Mouse (Mus musculus): ENCODE results near the gene Amotl1.
"Not testable (repeated sequence)": the region's sequence is repeated elsewhere in the genome, so short reads cannot be mapped to it uniquely, and the experiment has no call there.

The Amotl1 gene

GRCm38 (mm10) chr9:14644956-14645355 lies at the start of gene Amotl1:
Gene Amotl1, minus strand, starts transcription at chr9:14645056.
- no peak for DNase-seq

GRCm38 (mm10) chr9:14689376-14690108 lies 44.7 kb upstream of the Amotl1 start:
- no peak for DNase-seq

GRCm38 (mm10) chr9:14684363-14684762 lies 39.5 kb upstream of the Amotl1 start:
- DNase-seq = no peak

DNA sequence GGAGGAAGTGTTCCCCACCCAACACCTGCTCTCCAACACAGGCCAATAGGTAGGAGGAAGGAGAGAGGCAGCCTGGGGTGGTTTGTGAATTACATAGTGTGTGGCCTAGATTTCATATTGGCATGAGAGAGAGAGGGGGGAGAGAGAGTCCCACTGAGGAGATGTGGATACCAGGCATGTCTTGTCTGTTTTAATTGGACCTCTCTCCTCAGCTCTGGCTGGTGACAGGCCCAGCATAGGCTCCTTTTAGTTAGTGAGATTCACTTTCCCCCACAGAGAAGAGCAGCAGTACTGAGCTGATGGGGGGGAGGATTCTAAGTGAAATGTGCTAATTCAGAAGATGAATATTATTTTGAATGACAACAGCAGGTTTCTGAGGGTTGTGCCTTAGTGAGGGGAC lies 37.9 kb upstream of the Amotl1 start:
- DNase-seq = no peak

- no peak for DNase-seq
These were observed 35.7 kb upstream of the Amotl1 start for GRCm38 (mm10) chr9:14680584-14680983.

DNA sequence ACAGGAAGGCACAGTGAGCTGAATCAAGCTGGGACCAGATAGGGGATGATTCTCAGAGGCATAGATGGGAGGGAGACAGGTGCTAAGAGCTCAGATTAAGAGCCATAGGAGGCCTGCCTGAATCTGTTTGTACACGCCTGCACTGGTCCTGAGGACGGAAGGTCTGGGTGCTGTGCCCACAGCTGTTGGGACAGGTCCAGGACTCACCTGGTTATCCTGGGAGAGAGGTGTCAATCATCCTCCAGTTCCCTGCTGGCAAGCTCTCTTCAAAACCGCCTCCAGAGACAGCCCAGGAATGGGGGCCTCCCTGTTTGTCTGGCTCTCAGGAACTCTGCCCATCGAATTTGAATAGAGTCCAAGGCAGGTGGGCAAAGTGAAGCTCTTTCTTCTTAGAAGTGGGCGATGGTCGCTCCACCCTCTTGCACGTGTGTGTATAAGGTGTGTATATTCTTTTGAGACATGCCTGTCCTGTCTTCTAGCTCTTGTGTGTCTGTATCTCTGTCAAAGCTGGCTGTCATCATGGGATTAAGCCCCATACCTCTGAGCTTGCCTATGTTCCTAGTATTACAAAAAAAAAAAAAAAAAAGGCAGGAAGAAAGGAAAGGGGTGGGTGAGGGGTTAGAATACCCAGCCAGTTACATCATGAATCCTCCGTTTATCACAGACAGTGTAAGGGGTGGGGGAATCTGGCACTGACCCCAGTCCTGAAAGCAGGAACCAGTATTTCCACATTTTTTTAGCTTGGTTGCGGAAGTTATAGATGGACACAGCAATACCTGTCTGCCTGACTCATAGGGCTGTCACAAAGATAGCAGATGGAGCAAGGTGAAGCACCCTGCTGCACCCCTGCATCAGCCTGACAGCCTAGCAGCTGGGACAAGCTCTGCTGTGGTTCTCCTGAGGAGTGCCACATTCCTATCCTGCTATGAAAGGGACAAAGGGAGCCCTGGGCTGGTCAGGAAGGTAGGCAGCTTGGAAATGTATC lies 31.1 kb upstream of the Amotl1 start:
- DNase-seq = no peak

GRCm38 (mm10) chr9:14674506-14674905 lies 29.6 kb upstream of the Amotl1 start:
- DNase-seq = no peak

DNA sequence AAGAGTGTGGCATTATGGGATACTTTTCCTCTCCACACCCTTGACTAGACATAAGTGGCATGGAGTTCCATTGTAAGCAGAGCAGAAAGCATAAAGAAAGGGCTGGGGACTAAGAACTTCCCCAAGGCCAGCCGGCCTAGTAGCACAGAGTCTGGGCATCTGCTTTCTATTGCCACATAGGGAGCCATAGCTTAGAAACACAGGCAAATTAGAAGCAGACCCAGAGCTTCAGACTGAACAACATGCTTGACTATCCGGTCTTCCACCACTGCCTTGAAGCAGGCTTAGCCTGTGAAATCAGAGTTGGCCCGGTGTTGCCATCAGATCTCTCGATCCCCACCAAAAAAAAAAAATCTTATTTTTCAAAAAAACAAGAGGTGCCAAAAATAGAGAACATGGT lies 28.3 kb upstream of the Amotl1 start:
- no peak for DNase-seq

DNA sequence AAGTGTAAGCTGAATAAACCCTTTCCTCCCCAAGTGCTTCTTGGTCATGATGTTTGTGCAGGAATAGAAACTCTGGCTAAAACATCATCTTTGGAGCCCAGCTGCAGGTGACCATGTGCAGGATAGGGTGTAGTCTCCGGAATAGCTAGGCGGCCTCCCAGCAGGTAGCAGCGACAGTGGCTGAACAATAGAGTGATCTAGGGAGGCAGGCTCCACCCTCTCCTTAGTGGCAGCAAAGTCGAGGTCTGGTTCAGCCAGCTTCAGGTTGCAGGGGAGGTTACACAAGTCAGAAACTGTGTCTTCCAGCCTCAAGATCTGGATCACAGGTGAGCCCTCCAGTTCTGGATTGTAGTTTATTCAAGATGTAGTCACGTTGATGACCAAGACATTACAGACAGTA lies 27.1 kb upstream of the Amotl1 start:
- DNase-seq = not testable (repeated sequence)

DNA sequence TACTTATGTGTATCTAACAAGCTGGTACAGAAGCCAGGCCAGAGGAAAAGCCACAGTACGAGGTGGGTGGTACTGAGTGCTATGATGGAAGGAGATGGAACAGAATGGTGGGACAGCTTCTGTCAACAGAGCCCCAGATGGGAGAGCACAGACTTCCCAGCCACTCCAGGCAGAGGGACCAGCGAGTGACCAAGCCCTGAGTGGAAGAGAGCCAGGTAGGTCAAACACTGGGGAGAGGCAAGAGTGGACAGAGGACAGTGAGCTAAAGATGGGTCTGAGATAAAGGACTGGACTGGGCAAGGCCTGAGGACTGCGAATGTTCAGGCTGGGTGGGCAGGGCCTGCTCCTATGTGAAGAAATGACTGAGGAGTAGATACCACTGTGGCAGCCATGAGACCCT lies 23.5 kb upstream of the Amotl1 start:
- DNase-seq = peak; percentile 25 to 27

DNA sequence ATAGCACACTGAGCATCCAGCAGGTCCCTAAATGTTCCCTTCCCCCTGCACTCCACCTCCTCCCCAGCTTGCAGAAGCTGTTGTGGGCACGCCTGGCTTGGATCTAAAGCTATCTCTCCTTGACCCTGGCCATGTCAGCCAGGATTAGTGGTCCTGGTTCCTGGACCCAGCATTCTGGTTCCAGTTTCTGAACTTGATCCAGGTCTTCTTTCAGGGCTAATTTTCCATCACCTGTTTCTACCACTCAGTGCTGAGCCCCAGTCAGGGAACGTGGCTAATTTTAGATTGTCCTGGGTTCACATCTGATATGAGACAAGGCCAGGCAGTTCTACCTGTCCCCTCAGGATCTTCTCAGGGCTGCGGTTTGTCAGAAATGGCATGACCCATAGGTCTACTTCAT lies 21.2 kb upstream of the Amotl1 start:
- DNase-seq = no peak

DNA sequence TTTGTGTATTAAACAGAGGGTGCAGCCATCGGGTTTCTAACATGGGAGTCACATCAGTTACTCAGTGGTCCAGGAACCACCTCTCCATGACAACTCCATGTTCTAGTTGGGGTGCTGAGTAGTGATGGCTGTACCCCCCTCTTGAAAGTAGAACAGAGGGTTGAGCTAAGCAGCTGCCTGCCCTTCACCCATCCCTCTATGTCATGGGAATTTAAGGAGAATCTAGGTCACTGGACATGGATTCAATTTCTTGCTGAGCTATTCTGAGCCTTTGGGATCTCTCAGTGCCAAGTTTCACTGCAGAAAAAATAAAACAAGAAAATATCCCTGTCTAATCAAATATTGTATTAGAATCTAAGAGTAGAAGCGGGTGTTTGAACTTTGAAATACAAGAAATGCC lies 18.7 kb upstream of the Amotl1 start:
- DNase-seq = peak in 1 of 2 experiments; percentile 7

DNA sequence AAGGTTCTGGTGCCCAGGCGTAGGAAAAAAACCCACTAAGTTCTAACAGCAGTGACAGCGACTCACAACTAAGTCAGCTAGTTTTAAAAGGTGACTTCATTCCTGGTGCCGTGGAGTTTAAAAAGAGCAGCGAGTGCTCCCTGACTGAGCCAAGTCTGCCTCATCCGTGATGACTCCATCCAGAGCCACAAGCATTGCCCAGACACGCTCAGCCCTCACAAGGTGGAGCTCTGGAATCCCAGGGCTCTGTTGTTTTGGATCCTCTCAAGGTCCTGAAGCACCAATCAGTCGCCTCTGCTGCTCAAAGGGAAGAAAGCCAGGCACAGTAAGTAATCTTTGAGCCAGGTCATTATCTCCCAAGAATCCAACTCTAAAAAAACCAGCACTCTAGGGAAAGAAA lies 18.0 kb upstream of the Amotl1 start:
- no peak for DNase-seq

GRCm38 (mm10) chr9:14662138-14662537 lies 17.3 kb upstream of the Amotl1 start:
- no peak for DNase-seq

DNA sequence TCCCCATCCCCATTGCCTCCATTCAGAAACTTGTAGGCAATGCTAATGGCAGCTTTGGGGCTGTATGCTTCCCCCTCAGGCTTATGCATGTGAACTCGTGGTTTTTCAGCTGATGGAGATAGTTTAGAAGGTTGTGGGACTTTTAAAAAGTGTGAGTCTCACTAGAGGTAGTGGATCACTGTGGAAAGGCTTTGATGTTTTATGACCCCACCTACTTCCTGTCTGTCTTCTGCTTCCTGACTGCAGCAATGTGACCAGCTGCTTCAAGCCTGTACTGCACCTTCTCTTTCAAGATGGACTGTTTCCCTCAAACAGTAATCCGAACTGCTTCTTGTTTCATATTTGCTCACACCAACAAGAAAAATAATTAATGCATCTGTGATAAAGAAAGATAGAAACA lies 13.1 kb upstream of the Amotl1 start:
- no peak for DNase-seq

GRCm38 (mm10) chr9:14654010-14654409 lies 9.2 kb upstream of the Amotl1 start:
- no peak for DNase-seq

DNA sequence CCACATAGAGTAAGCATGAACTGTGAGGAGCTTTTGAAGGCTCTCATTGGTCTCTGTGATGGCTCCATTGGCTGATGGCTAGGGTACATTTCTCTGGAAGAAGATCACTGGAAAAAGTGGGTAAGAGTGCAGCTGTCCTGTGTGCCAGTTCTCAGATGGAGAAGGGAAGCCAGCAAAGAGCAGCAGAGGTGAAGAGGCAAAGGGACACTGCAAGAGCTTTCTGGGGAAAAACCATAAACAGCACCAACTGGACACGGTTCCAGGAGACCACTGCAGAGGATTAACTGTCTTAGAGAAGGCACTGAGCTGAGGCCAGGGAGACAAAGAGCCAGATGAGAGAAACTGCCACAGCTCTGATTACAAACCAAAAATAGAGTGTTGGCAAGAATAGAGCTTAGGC lies 7.9 kb upstream of the Amotl1 start:
- DNase-seq = no peak

GRCm38 (mm10) chr9:14647849-14648248 lies 3.0 kb upstream of the Amotl1 start:
- DNase-seq = no peak

DNA sequence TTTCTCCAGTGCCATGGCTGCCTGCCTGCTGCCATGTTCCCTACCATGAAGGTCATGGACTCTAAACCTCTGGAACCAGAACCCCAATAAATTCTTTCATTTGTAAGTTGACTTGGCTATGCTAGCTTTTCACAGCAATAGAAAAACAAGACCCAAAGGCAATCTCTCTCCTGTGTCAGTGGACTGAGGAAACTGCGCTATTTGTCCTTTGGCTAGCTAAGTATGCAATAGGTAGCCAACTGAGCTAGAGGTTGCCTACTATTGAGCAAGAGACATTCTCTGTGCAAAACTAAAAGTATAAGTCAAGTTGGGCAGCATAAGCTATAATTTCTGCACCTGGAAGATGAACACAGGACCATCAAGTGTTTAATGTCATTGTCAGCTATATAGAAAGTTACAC lies 1.8 kb upstream of the Amotl1 start:
- no peak for DNase-seq

DNA sequence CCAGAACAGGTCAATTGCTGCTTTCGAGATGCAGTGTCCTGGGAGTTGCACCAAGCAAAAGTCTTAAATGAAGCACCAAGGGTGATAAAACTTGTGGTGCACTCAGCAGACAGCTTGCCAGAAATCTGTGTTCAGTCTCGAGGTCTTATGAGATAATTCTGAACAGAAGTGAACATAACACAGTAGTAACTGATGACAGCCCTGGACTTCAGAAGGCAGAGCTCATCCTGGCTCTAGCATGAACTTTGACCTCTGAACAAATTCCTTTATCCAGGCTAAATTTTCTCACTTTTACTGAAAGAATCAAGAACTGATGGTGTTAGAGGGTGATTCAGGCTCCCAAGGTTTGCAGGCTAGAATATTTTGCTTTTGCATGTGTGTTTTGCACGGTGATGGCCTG lies 1.2 kb upstream of the Amotl1 start:
- no peak for DNase-seq

- DNase-seq = no peak
These were observed 1.5 kb downstream of the Amotl1 start for GRCm38 (mm10) chr9:14643328-14643727.

GRCm38 (mm10) chr9:14642251-14643021 lies 2.4 kb downstream of the Amotl1 start:
- no peak for DNase-seq
